Mouse (Mus musculus) left cerebral cortex, postnatal 36 days (tissue): ENCODE data around the gene Grm4. TPM values are rescaled to one million over a fixed set of nuclear protein-coding genes. Genes with fewer than 3 reads are reported as not detected.
A peak's percentile ranks its signal among the peaks of the same experiment; 100 is the strongest.

Experiments
- DNase-seq, 2 experiments: peaks; one replicate each; pipeline ENCODE4 v3.0.0; 2021 to 2022; ENCODE audit warnings: low spot score in 2 of 2, mixed read lengths in 1 of 2
- intact Hi-C: fragments of 180-260 bp; cut with DNase I; formaldehyde crosslinking; loops from one replicate; pipeline ENCODE4 v1.15.1; 2025
- total RNA-seq, 2 experiments: library from RNA; stranded (reverse); gene quantifications; 2 replicates each; pipeline ENCODE4 v1.2.3; 2021

The Grm4 gene
- total RNA-seq, 2 experiments from 2014 or later: 23.0 to 27.0 TPM

GRCm38 (mm10) chr17:27501331-27502251 lies 19.6 kb downstream of the Grm4 start:
- DNase-seq: no peak
- intact Hi-C loops: no loop called here

GRCm38 (mm10) chr17:27500811-27501210 lies 20.4 kb downstream of the Grm4 start:
- intact Hi-C loops: no loop called here

GRCm38 (mm10) chr17:27499080-27499479 lies 22.1 kb downstream of the Grm4 start:
- intact Hi-C loops: no loop called here
- DNase-seq: no peak

More at GRCm38 (mm10) chr17:27500811-27501210, 20.4 kb downstream of the Grm4 start:
- no peak for DNase-seq

GRCm38 (mm10) chr17:27497798-27498197 lies 23.4 kb downstream of the Grm4 start:
- intact Hi-C loops: no loop called here
- DNase-seq: no peak

- DNase-seq: no peak
- intact Hi-C loops: no loop called here
Measured at GRCm38 (mm10) chr17:27495008-27495540, 26.1 kb downstream of the Grm4 start.

- no peak for DNase-seq
- intact Hi-C loops: no loop called here
Measured at GRCm38 (mm10) chr17:27493969-27494368, 27.2 kb downstream of the Grm4 start.

- intact Hi-C loops: no loop called here
- DNase-seq: no peak
Measured at GRCm38 (mm10) chr17:27493389-27493788, 27.8 kb downstream of the Grm4 start.

GRCm38 (mm10) chr17:27488173-27488823 lies 32.9 kb downstream of the Grm4 start:
- intact Hi-C loops: no loop called here
- peak in 1 of 2 experiments; percentile 21 for DNase-seq

GRCm38 (mm10) chr17:27485940-27486339 lies 35.3 kb downstream of the Grm4 start:
- intact Hi-C loops: no loop called here
- no peak for DNase-seq

- no peak for DNase-seq
- intact Hi-C loops: no loop called here
Measured at GRCm38 (mm10) chr17:27483571-27483970, 37.6 kb downstream of the Grm4 start.

- peak; percentile 9 to 22 for DNase-seq
- intact Hi-C loops: no loop called here
Measured at GRCm38 (mm10) chr17:27480143-27481103, 40.8 kb downstream of the Grm4 start.

GRCm38 (mm10) chr17:27475650-27476049 lies 45.6 kb downstream of the Grm4 start:
- DNase-seq: no peak
- intact Hi-C loops: no loop called here

- DNase-seq: no peak
- intact Hi-C loops: no loop called here
Measured at GRCm38 (mm10) chr17:27466620-27467019, 54.6 kb downstream of the Grm4 start.

- DNase-seq: no peak
- intact Hi-C loops: no loop called here
Measured at GRCm38 (mm10) chr17:27465924-27466323, 55.3 kb downstream of the Grm4 start.

GRCm38 (mm10) chr17:27464327-27464962 lies 56.8 kb downstream of the Grm4 start:
- DNase-seq: no peak
- intact Hi-C loops: no loop called here

- DNase-seq: no peak
- intact Hi-C loops: no loop called here
Measured at GRCm38 (mm10) chr17:27459979-27460378, 61.2 kb downstream of the Grm4 start.

GRCm38 (mm10) chr17:27459241-27459640 lies 62.0 kb downstream of the Grm4 start:
- intact Hi-C loops: no loop called here
- DNase-seq: no peak

GRCm38 (mm10) chr17:27457863-27458494 lies 63.2 kb downstream of the Grm4 start:
- DNase-seq: no peak
- intact Hi-C loops: no loop called here
